Mouse (Mus musculus): ENCODE results near the gene Odc1. TPM values are rescaled to one million over a fixed set of nuclear protein-coding genes. Genes with fewer than 3 reads are reported as not detected.

Odc1 gene
- polyA plus RNA-seq, 2 experiments from 2014 or later, result 16.6 to 23.3 TPM

DNA sequence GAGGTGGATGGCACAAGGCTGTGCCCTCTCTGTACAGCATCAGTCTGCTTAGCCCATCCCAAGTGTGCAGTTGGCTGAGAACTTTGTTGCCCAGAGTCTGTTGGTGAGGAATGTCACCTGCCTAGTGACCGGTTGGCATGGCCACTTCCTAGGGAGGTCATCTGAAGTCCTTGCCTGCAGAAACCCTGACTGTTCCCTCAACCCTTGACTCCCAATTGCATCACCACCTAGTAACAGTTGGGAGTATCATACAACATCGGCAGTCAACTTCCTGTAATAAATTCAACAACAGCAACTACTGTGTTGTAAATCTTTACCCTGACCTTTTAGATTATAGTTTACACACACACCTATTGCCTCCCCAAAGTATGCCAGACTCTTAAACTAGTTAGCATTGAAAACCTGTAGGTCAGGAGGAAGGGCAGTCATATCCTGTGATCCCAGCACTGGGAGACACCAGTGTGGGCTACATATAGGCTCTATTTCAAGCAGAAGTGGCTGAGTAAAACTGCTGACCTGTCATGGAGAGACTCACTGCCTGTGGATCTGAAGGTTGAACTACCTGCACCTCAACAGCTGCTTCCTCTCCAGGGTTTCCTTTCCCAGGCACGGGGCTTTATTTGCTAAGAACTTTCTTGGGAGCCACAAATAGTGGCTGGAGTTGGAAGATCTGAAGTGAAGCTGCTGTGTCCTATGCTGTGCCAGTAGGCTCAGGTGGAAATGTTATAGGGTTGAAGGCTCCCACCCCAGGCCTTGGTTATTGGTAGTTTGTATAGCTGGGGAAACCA lies 6.8 kb downstream of the Odc1 start:
- ATAC-seq, result no peak

GRCm38 (mm10) chr12:17552420-17552819 lies 7.8 kb downstream of the Odc1 start:
- no peak for ATAC-seq

DNA sequence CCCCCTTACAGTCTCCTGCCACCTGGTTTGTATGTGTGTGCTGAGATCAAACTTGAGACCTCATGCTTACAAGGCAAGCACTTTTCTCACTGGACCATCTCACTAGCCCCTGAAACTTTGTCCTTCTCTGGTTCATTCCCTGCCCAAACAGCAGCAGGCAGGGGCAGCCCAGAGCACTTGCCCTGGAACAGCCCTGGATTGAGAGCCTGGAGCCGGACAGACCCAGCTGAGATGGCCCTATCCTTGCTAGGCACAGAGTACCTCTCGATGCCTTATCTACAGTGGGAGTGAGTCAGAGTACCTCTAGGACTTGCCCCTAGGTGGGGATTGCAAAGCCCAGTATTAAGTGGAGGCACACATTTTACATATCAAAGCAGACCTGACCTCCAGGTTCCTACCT lies 8.4 kb downstream of the Odc1 start:
- no peak for ATAC-seq

DNA sequence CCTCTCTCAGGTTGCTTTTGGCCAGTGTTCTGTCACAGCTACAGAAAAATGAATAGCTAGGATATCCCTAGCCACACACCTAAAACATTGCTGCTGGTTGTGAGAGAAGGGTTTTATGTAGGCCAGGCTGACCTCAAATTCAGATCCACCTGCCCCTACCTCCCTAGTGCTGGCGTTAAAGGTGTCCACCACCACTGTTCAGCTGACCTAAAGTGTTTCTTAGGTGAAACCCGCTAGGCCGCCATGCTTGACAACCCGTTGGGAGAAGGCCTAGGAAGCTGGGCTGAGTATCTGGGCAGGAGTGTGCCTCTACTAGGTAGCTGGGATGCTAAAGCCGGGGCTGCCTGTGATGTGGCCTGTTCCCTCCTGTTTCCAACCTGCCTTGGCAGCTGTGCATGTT lies 9.0 kb downstream of the Odc1 start:
- no peak for ATAC-seq

DNA sequence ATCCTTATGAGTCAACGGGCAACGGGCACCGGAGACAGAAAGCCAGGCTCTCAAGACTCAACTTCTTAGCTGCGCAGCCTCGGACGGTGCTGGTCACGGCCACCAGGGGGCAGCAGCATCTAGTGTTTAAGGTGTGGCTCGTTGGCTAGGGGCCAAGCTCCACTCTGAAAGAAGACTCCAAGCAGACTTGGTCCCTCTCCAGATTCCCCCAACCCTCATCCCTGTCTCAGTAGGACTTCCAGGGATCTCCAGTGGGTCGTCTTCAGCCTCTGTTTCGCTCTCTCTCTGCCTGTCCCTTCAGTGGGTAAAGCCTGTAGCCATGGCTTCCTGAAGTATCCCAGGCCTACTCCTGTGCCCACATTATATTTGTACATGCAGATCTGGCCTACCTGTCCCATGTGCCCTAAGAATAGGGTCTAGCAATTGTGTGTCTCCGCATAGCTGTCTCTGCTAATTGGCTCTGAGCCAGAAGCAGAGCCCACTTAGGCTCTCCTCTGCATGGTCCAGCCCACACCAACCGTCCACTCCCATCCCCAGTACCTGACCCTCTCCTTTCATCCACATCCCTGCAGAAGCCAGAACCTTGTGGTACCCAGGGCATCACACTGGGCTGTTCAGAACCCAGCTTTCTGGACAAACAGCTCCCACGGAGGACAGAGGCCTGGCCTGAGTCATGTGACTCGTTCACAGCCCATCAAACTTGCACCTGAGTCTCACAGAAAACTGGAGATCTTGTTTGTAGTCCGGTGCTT lies 9.8 kb downstream of the Odc1 start:
- ATAC-seq, result peak; percentile 88

DNA sequence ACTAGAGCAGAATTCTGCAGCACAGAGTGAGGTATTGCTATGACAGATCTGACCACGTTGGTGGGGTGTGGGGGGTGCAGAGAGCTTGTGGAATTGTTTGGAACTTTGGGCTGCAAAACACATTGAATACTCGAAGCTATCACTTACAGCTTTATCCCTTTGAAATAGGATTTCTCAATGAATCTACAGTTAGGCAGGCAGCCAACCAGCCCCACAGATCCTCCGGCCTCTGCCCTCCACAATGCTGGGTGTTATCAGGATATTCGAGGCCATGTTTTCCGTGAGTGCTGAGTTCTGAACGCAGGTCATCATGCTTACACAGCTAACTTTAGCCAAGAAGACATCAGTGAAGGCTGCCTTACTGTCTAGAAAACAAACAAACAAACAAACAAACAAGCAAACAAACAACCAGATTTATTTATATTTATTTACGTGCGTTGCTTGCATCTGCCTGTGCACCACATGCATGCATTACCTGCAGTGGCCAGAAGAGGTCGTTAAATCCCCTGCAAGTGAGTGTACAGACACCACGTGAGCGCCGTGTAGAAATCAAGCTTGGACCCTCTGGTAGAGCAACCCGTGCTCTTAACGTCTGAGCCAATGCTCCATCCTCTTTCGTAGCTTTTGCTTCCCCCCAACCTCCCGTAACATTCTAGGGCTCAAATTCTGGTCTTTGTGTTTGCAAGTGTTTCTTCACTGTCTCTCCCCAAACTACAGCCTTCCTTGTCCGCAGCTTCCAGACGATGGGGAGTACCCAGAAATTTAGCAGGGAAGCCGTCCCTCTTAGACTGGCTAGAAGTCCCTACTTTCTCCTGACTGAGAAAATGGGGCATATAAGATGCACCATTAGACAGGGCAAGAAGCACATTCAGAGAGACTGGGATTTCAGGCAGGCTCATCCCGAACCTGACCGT lies 12.1 kb downstream of the Odc1 start:
- peak; percentile 44 for ATAC-seq

- no peak for ATAC-seq
These were observed 12.9 kb downstream of the Odc1 start for GRCm38 (mm10) chr12:17557344-17557966.

DNA sequence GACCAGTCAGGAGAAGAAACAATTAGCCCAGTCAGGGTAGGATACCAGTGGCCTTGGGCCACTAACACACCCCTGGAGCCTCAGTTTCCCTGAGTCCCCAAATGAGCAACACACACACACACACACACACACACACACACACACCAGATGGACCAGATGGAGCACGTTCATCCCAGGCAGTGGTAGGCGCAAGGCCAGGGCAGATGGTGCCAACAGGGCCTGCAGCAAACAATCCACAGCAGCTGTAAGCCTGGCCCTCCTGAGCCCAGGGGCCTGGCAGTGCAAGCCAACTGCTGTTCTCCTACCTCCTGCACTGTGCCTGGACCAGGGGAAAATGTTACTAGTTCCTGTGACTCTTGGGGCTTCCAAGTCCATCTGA lies 13.4 kb downstream of the Odc1 start:
- no peak for ATAC-seq

DNA sequence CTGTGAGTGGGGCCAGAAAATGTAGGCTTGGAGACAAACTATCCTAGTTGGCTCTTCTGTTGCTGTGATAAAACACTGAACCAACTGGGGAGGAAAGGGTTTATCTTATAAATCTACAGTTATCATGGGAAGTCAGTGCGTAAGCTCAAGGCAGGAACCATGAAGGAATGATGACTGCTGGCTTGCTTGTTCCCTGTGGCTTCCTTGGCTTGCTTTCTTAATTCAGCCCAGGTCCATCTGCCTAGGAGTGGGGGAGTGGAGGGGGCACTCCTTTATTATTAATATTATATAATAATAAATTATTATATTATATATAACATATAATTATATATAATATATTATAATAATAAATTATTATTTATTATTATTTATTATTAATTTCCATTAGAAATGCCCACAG lies 17.8 kb downstream of the Odc1 start:
- no peak for ATAC-seq

GRCm38 (mm10) chr12:17565393-17566045 lies 20.9 kb downstream of the Odc1 start:
- ATAC-seq, result no peak

- no peak for ATAC-seq
These were observed 21.4 kb downstream of the Odc1 start for GRCm38 (mm10) chr12:17566046-17566408.

- ATAC-seq, result peak; percentile 94
These were observed 24.0 kb downstream of the Odc1 start for GRCm38 (mm10) chr12:17568564-17568963.

- ATAC-seq, result no peak
These were observed 30.0 kb downstream of the Odc1 start for GRCm38 (mm10) chr12:17574591-17574990.

- ATAC-seq, result no peak
These were observed 30.7 kb downstream of the Odc1 start for GRCm38 (mm10) chr12:17575156-17575910.

- ATAC-seq, result no peak
These were observed 31.4 kb downstream of the Odc1 start for GRCm38 (mm10) chr12:17576041-17576440.

- no peak for ATAC-seq
These were observed 34.0 kb downstream of the Odc1 start for GRCm38 (mm10) chr12:17578601-17579000.

- no peak for ATAC-seq
These were observed 36.4 kb downstream of the Odc1 start for GRCm38 (mm10) chr12:17581001-17581400.

- ATAC-seq, result no peak
These were observed 37.8 kb downstream of the Odc1 start for GRCm38 (mm10) chr12:17582406-17582805.

GRCm38 (mm10) chr12:17583860-17584259 lies 39.3 kb downstream of the Odc1 start:
- no peak for ATAC-seq

GRCm38 (mm10) chr12:17586011-17586410 lies 41.4 kb downstream of the Odc1 start:
- no peak for ATAC-seq

GRCm38 (mm10) chr12:17588436-17588835 lies 43.8 kb downstream of the Odc1 start:
- ATAC-seq, result no peak
